ENCODE assay signal across 8 mouse cellular contexts in the genomic region with DNA sequence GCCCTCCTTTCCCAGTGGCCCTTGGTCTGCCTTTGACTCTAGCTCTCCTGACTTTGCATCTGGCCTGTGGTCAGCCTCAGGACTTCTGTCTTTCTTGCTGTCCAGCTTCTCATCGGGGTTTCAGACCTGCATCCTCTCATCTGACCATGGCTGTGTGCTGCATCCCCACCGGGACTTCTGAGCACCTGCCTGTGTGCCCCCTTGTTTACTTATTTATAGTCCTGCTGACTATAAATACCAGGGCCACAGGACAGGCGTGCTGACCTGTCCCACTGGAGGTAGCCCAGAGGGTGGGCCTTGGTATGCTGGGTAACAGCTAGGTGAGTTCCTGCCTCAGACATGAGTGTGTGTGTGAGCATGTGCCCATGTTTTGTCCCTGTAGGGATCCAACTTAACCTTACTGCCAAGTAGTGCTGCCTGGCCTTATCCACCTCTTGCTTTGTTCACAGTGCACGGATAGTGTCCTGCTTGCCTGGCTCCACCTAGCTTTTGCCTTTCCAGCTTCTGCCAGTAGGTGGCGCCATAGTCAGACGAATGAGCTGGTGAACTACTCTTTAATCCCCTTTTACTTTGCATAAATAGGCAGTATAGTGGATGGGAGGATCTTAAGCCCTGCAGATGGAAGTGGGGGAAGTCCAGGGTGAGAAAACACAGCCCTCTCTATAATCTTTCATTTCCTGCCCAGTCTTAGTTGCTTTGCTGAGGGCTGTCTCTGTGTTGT. TPM values are rescaled to one million over a fixed set of nuclear protein-coding genes. Genes with fewer than 3 reads are reported as not detected.
DNase-seq lines count a peak whose midpoint lies in the region.

No protein-coding gene starts in this region.

- no peaks in the 10 kb centered on the region for H3K9me3 ChIP-seq in megakaryocyte, embryonic 14.5 days

- H3K4me3 ChIP-seq in megakaryocyte, embryonic 14.5 days (replicated peaks): peak overlapping the region; percentile 15

- H3K4me1 ChIP-seq in megakaryocyte, embryonic 14.5 days: peaks cover 54% of the 10 kb centered on the region

- H3K27me3 ChIP-seq in megakaryocyte, embryonic 14.5 days (replicated peaks): no peaks in the 10 kb centered on the region

- DNase-seq in ZHBTc4 (ENCODE audit: low read depth, low spot score): peak; percentile 88
- peak; percentile 94 to 98 for DNase-seq in cerebellum, postnatal 36 days
- peak; percentile 91 for DNase-seq in gastrocnemius, adult 18-20 months (ENCODE audit: low spot score)
- peak; percentile 78 for DNase-seq in hindlimb bud, embryonic 11.5 days (ENCODE audit: extremely low spot score, low read depth, low spot score)
- DNase-seq in left cerebral cortex, adult 18-20 months (ENCODE audit: low spot score in 2 of 2): peak; percentile 93 to 98
- peak; percentile 97 for DNase-seq in right cerebral cortex, adult 2 months (ENCODE audit: low spot score in 2 of 2)
- peak; percentile 81 for DNase-seq in urinary bladder, adult 2 months (ENCODE audit: low spot score)

- peaks cover 72% of the 10 kb centered on the region for H3K36me3 ChIP-seq in megakaryocyte, embryonic 14.5 days (replicated peaks; ENCODE audit: low read length)

RNA-seq across cellular contexts. Expression of a gene that starts 36.0 kb away (rescaled TPM):
- total RNA-seq in gastrocnemius, adult 18-20 months (2021): 10 to 100 TPM; 16.2 to 18.8 TPM
- total RNA-seq in left cerebral cortex, adult 18-20 months (2021): 100 to 1,000 TPM; 328 to 345 TPM
- polyA plus RNA-seq in megakaryocyte, embryonic 14.5 days (2012; ENCODE audit: insufficient read depth, low replicate concordance): 103 and 107 TPM in 2 replicates
- polyA plus RNA-seq in urinary bladder, adult 2 months (2012; rRNA removed): 44.9 and 48.1 TPM in 2 replicates

RNA-seq across cellular contexts. Expression of a gene that starts 55.3 kb away (rescaled TPM):
- total RNA-seq in gastrocnemius, adult 18-20 months (2021): not detected
- total RNA-seq in left cerebral cortex, adult 18-20 months (2021): not detected
- not detected in 2 replicates for polyA plus RNA-seq in megakaryocyte, embryonic 14.5 days (2012; ENCODE audit: insufficient read depth, low replicate concordance)
- polyA plus RNA-seq in urinary bladder, adult 2 months (2012; rRNA removed): 0.23 and 0.46 TPM in 2 replicates

Comparison
In these comparisons a context has a peak if more than half of its experiments do, and no peak if none do; other contexts are left out.
1. Peak in every context shown above with its lines: DNase-seq and H3K4me3 ChIP-seq.
2. RNA of a gene that starts 36.0 kb away (total RNA-seq): 328 to 345 TPM in left cerebral cortex, adult 18-20 months; 16.2 to 18.8 TPM in gastrocnemius, adult 18-20 months; every median in the first group is over 10 times any median in the second.